Mouse (Mus musculus) testis, adult 2 months (tissue): ENCODE data around the gene Mon2.

Experiments
- CTCF ChIP-seq: fragments of 200-500 bp; IDR thresholded peaks from 2 replicates; pipeline ENCODE4 v1.5.1; 2012; ENCODE audit warnings: low read depth, mild to moderate bottlenecking, inconsistent platforms, low read length, moderate library complexity; ENCODE audit not compliant: control insufficient read depth, insufficient read depth, insufficient replicate concordance
- POLR2A ChIP-seq: fragments of 200-500 bp; IDR thresholded peaks from 2 replicates; pipeline ENCODE4 v1.6.1; 2012; ENCODE audit warnings: low read depth, mild to moderate bottlenecking, inconsistent platforms, low read length, moderate library complexity; ENCODE audit not compliant: control insufficient read depth

DNA sequence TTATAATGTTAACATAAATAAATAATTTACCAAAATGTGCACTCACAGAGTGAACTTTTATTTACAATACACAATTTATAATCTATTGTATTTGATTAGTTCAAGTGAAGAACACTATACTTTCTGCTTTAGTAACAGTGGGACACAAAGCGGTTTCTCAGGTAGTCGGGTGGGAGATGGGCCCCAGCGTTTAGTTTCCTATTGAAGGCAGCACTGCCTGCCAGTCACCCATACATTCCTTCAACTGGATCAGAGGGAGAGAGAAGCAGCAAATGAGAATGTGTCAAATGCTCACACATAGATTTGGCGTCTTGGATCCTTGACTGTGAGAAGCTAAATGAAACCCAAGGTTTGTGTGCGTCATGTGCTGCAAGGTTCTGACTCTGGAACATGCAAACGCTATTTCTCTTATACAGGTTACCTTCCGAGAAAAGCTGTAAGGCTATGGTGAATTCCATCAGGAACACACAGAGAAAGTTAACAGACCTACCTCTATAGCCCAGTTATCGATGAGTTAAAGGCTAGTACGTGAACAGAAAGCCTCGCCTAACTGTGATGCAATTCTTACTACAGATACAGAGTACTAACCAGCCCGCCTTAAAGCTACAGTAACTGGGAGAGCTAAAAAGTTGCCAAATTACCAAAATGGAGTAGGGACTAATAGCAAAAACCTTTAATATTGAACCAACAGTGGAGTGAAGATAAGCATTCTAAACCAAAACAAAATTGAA is 35.9 kb upstream of the Mon2 start:
- TF ChIP-seq CTCF (no peak), POLR2A (no peak)
